Mouse (Mus musculus): ENCODE data around the gene Twistnb. TPM values are rescaled to one million over a fixed set of nuclear protein-coding genes. Genes with fewer than 3 reads are reported as not detected.

Twistnb gene
- polyA plus RNA-seq (2015; fragmentation: Nextera tagmentation; extraction: Ambion mirVana), result 44.2 and 48.6 TPM in 2 replicates

DNA sequence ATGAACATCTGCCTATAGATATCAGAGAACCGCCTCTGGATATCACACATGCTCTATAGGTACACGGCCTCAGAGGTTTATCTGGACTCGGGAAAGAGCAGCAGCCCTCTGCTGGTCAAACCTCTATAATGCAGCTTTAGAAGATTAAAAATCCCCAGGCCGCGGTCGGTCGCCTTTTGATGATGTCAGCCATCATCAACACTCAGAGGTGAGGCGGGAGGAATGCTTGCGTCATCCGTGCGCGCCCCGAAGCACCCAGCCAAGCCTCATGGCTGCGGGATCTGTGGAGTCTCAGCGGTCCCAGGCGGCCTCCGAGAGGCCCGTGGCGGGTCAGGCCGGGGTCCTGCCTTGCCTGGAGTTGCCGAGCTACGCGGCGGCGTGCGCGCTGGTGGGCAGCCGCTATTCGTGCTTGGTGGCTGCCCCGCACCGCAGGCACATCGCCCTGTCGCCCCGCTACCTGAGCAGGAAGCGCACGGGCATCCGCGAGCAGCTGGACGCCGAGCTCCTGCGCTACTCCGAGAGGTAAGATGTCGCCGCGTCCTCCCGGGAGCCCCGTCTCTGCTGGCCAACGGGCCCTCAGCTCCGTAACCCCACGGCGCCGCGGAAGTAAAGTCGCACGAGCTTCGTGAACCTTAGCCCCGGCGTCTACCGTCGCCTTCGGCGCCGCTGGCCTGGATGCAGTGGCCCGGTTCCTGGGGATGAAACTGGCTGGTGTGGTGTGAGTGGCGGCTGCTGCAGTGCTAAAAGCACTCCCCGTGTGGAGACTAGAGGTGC lies at the start of gene Twistnb:
Twistnb (plus strand) TSS at position 249 of the 774 bp plus-strand sequence.
- Histone ChIP-seq H3K27ac (peak within 1 kb of the TSS; percentile 69), H3K36me3 (ENCODE audit: poor library complexity, severe bottlenecking) (no peaks in the 10 kb centered on the region), H3K9ac (peak within 1 kb of the TSS; percentile 87), H3K27me3 (peaks cover 8% of the 10 kb centered on the region; the same call in 1 of the 2 replicates), H3K4me1 (peaks cover 7% of the 10 kb centered on the region), H3K4me3 (peak within 1 kb of the TSS; percentile 97), H3K9me3 (replicated peaks) (no peaks in the 10 kb centered on the region), H3K4me2 (peak within 1 kb of the TSS; percentile 79)
- under 1% methylated on average over 66 of the region's 66 CpGs for WGBS
- peak; percentile 97 for ATAC-seq

- Histone ChIP-seq H3K27ac (no peak overlapping the region), H3K4me1 (no peaks in the 10 kb centered on the region), H3K9ac (no peak overlapping the region), H3K9me3 (replicated peaks) (no peaks in the 10 kb centered on the region), H3K4me3 (no peak overlapping the region), H3K36me3 (ENCODE audit: poor library complexity, severe bottlenecking) (no peaks in the 10 kb centered on the region), H3K4me2 (no peak overlapping the region), H3K27me3 (peaks cover 20% of the 10 kb centered on the region)
- 5% methylated on average over 5 of the region's 5 CpGs for WGBS
- ATAC-seq, result peak; percentile 84
These were observed 40.6 kb upstream of the Twistnb start for GRCm38 (mm10) chr12:33388842-33389241.

DNA sequence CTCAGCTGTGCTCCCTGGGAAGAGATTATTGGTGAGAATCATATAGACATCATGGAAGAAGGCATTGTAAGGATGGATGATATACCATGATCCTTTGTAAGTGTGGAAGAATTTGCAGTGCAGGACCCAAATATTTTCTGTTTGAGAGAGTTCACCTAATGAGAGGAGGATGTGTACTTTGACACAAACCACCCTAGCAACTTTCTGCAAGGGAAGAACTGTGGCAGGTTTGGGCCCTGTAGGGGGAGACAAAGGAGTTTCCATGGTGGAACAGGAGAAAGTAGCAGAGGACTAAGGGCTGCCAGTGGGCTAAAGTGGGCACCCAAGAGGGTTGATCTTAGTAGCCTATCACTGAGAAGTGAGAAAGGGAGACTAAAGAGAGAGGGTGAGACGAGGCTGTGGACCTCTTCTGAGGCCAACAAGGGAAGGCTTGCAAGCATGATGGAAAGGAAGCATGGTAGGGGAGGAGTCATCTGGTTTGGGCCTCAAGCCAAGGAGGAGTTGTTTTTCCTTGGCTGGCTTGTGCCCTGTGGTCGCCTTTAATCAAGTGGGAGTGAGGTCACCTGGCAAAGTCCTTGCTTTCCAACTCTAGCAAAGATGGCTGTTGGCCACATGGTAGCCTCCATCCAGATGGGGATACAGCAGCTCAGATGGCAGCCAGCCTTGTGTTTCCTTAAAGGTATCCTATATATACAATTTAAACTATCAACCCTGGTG lies 38.4 kb upstream of the Twistnb start:
- H3K4me2 ChIP-seq, result no peak overlapping the region
- H3K27ac ChIP-seq, result no peak overlapping the region
- H3K36me3 ChIP-seq (ENCODE audit: poor library complexity, severe bottlenecking), result no peaks in the 10 kb centered on the region
- H3K27me3 ChIP-seq, result peaks cover 14% of the 10 kb centered on the region
- peaks cover 13% of the 10 kb centered on the region for H3K4me1 ChIP-seq
- H3K4me3 ChIP-seq, result no peak overlapping the region
- H3K9ac ChIP-seq, result no peak overlapping the region
- no peak for ATAC-seq
- no peaks in the 10 kb centered on the region for H3K9me3 ChIP-seq (replicated peaks)
- WGBS, result 71% methylated on average over 2 of the region's 2 CpGs

DNA sequence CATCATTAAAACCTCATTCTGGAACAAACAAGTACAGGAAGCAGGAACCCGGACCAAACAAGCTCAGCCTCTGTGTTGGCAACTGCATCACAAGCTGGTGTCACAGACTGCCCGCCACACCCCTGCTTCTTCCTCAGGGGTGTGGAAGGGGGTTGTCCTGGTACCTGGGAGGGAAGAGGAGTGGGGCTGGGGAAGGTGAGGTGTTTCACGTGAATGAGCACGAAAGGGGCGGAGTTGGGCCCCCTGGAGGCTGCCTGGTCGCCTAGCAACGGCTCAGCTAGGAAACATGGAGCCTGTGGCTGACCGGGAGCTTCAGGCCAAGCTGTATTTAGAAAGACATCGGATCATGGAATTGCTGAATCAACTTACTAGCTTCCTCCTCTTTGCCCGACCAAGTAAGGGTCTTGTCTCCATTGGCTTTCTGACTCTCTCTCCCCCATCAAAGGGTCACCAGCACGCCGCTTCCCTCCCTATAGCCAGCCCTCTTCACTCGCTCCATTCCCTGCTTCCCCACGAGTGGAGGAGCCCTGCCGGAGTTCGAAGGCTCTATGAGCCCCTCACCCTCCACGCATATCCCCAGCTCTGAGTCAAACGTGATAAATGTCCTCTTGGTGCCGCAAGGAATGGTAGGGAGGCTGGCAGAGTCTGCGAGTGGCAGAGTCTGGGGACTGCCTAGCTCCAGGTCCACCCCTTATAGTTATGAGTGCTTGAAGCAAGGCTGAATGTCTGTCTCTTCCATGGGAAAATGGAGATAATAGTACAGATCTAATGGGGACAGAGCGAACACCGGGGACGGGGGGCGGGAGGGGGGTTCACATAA lies 34.4 kb upstream of the Twistnb start, which contains the start of gene Efcab10:
Efcab10 (plus strand) TSS at position 51 of the 820 bp plus-strand sequence.
- peak; percentile 74 for ATAC-seq
- Histone ChIP-seq H3K4me3 (peak within 1 kb of the TSS; percentile 36), H3K9me3 (replicated peaks) (no peaks in the 10 kb centered on the region), H3K27me3 (no peaks in the 10 kb centered on the region), H3K36me3 (ENCODE audit: poor library complexity, severe bottlenecking) (no peaks in the 10 kb centered on the region), H3K9ac (peak within 1 kb of the TSS; percentile 56), H3K27ac (peak within 1 kb of the TSS; percentile 14; the same call in 1 of the 2 replicates), H3K4me2 (peak within 1 kb of the TSS; percentile 65), H3K4me1 (peaks cover 13% of the 10 kb centered on the region)
- 6% methylated on average over 24 of the region's 24 CpGs for WGBS

DNA sequence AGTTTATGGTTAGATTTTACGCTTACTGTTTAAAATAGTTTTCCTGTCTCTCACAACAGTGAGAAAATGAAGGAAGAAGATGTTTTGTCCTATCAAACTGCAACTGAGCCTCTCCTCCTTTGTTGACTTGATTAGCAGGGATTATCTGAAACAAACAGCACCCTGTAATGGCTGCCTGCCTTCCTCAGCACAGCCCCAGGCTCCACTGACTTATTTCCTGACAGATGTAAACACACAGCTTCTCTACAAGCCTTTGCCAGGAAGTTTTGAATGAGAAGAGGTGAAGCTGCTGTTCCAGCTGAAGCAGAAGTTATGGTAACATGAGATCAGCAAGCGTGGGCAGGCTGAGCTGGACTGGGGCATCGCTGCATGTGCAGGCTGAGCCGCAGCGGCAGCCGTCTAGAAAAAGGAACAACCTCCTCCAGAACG lies 26.2 kb upstream of the Twistnb start:
- Histone ChIP-seq H3K27me3 (no peaks in the 10 kb centered on the region), H3K4me3 (no peak overlapping the region), H3K9me3 (replicated peaks) (no peaks in the 10 kb centered on the region), H3K27ac (no peak overlapping the region), H3K4me2 (no peak overlapping the region), H3K36me3 (ENCODE audit: poor library complexity, severe bottlenecking) (no peaks in the 10 kb centered on the region), H3K4me1 (no peaks in the 10 kb centered on the region), H3K9ac (no peak overlapping the region)
- WGBS, result 71% methylated on average over 7 of the region's 7 CpGs
- no peak for ATAC-seq

DNA sequence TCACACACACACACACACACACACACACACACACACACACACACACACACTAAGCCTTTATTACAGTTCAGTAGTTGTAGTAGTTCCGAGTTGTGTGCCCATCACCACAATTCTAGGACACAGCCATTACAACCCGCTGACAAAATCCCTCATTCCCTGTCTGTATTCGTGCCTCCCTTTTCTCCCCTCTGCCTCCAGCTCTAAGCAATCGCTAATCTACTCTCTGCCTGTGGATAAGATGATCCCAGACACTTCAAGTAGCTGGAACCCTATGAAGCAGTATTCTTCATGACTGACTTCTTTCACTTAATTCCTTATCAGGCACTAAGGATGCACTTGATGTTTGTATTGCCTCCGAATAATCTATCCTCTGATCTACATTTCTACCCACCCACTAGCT lies 24.4 kb upstream of the Twistnb start:
- H3K9me3 ChIP-seq (replicated peaks), result no peaks in the 10 kb centered on the region
- no peaks in the 10 kb centered on the region for H3K36me3 ChIP-seq (ENCODE audit: poor library complexity, severe bottlenecking)
- H3K27ac ChIP-seq, result no peak overlapping the region
- no peaks in the 10 kb centered on the region for H3K27me3 ChIP-seq
- no peaks in the 10 kb centered on the region for H3K4me1 ChIP-seq
- no peak overlapping the region for H3K4me3 ChIP-seq
- H3K9ac ChIP-seq, result no peak overlapping the region
- 44% methylated on average over 5 of the region's 5 CpGs for WGBS
- H3K4me2 ChIP-seq, result no peak overlapping the region
- ATAC-seq, result no peak

- H3K27ac ChIP-seq, result no peak overlapping the region
- no peak overlapping the region for H3K4me2 ChIP-seq
- no peak overlapping the region for H3K4me3 ChIP-seq
- H3K27me3 ChIP-seq, result no peaks in the 10 kb centered on the region
- H3K36me3 ChIP-seq (ENCODE audit: poor library complexity, severe bottlenecking), result no peaks in the 10 kb centered on the region
- H3K4me1 ChIP-seq, result no peaks in the 10 kb centered on the region
- ATAC-seq, result no peak
- 39% methylated on average over 6 of the region's 6 CpGs for WGBS
- H3K9me3 ChIP-seq (replicated peaks), result no peaks in the 10 kb centered on the region
- no peak overlapping the region for H3K9ac ChIP-seq
These were observed 23.9 kb upstream of the Twistnb start for GRCm38 (mm10) chr12:33405398-33406026.

DNA sequence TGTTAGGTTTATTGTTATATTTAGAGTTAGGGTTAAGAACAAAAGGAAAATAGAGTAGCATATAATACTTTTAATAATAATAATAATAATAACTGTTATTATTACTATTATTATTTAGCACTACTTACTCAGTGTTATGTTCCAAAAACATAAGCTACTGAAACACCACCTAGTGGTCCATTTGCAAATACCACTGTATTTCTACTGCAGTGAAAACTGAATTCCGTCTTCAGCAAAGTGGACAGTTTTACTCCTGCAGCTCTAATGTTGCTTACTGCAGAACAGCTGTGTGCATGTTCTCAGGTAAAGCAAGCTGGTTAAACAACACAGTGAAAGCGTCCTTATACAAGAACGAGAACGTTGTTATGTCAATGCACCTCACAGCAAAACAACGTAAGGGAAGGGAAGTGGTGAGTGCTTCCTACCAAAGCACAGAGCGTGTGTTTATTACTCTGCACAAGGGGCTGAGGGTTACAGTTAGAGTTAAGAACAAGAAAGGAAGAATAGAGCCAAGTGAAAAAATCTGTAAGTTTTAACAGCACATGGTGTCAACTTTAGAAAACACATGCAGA lies 17.8 kb upstream of the Twistnb start:
- no peak for ATAC-seq
- H3K27me3 ChIP-seq, result no peaks in the 10 kb centered on the region
- no peak overlapping the region for H3K27ac ChIP-seq
- H3K4me2 ChIP-seq, result no peak overlapping the region
- H3K36me3 ChIP-seq (ENCODE audit: poor library complexity, severe bottlenecking), result no peaks in the 10 kb centered on the region
- H3K9me3 ChIP-seq (replicated peaks), result no peaks in the 10 kb centered on the region
- H3K4me1 ChIP-seq, result no peaks in the 10 kb centered on the region
- WGBS, result 58% methylated on average over 6 of the region's 6 CpGs
- H3K4me3 ChIP-seq, result no peak overlapping the region
- H3K9ac ChIP-seq, result no peak overlapping the region

- H3K4me2 ChIP-seq, result no peak overlapping the region
- H3K36me3 ChIP-seq (ENCODE audit: poor library complexity, severe bottlenecking), result no peaks in the 10 kb centered on the region
- WGBS, result 27% methylated on average over 3 of the region's 3 CpGs
- H3K9me3 ChIP-seq (replicated peaks), result no peaks in the 10 kb centered on the region
- no peak overlapping the region for H3K4me3 ChIP-seq
- H3K9ac ChIP-seq, result no peak overlapping the region
- no peak for ATAC-seq
- no peak overlapping the region for H3K27ac ChIP-seq
- H3K27me3 ChIP-seq, result peaks cover 12% of the 10 kb centered on the region; the same call in 1 of the 2 replicates
- no peaks in the 10 kb centered on the region for H3K4me1 ChIP-seq
These were observed 5.1 kb upstream of the Twistnb start for GRCm38 (mm10) chr12:33424329-33424728.

GRCm38 (mm10) chr12:33427293-33427692 lies 2.1 kb upstream of the Twistnb start:
- 31% methylated on average over 3 of the region's 3 CpGs for WGBS
- Histone ChIP-seq H3K27me3 (peaks cover 12% of the 10 kb centered on the region; the same call in 1 of the 2 replicates), H3K4me3 (no peak overlapping the region), H3K36me3 (ENCODE audit: poor library complexity, severe bottlenecking) (no peaks in the 10 kb centered on the region), H3K27ac (no peak overlapping the region), H3K9ac (no peak overlapping the region), H3K9me3 (replicated peaks) (no peaks in the 10 kb centered on the region), H3K4me1 (peaks cover 7% of the 10 kb centered on the region), H3K4me2 (no peak overlapping the region)
- ATAC-seq, result no peak

DNA sequence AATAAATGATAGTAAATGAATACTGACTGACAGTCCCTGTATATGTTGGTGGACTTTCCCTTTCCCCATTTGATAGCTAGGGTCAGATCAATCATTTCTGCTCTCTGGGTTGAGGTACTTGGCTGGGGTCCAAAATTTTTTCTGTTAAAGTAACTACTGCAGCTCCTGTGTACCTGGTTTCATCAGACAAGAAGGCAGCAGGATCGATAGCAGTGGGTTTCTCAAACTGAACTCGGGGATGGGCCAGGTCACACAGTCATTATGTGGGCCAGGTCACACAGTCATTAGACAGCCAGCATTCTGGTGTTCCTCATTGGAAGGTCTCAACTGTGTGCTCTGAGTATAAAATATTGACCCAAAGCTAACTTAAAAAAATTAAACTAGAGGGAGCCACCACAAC lies 1.7 kb upstream of the Twistnb start:
- no peak for ATAC-seq
- WGBS, result 74% methylated on average over 2 of the region's 2 CpGs

More for the DNA sequence above, 1.7 kb upstream of the Twistnb start:
- H3K9me3 ChIP-seq (replicated peaks), result no peaks in the 10 kb centered on the region
- H3K27ac ChIP-seq, result no peak overlapping the region
- no peak overlapping the region for H3K4me2 ChIP-seq
- peaks cover 7% of the 10 kb centered on the region for H3K4me1 ChIP-seq
- no peak overlapping the region for H3K4me3 ChIP-seq
- H3K36me3 ChIP-seq (ENCODE audit: poor library complexity, severe bottlenecking), result no peaks in the 10 kb centered on the region
- H3K27me3 ChIP-seq, result peaks cover 12% of the 10 kb centered on the region; the same call in 1 of the 2 replicates
- H3K9ac ChIP-seq, result no peak overlapping the region
